Mouse (Mus musculus) neural tube, embryonic 15.5 days (tissue): ENCODE measurements at regions not wholly inside any gene's neighbourhood (a gene's known extent, or its start where the extent isn't known, plus 50 kb on each side); places are given as distances from the start of the nearest gene placed in this dataset.

Experiments used
- ATAC-seq: fragments of 200-750 bp; cut with Nextera tagmentation; 2 replicates; pipeline ENCODE4 v1.8.0; 2017; ENCODE audit warnings: mild to moderate bottlenecking, moderate TSS enrichment, moderate library complexity; ENCODE audit not compliant: low FRiP score
- H3K27ac ChIP-seq: fragments of 300-500 bp; sonication (generic); replicated peaks from 2 replicates; pipeline ENCODE4 v1.5.1; 2015; ENCODE audit warnings: mild to moderate bottlenecking, inconsistent platforms
- H3K27me3 ChIP-seq: fragments of 300-500 bp; sonication (generic); replicated peaks from 2 replicates; pipeline ENCODE4 v1.6.1; 2015; ENCODE audit warnings: inconsistent platforms
- H3K36me3 ChIP-seq: fragments of 300-500 bp; sonication (generic); 2 replicates; pipeline ENCODE4 v1.6.1; 2015; ENCODE audit warnings: inconsistent platforms
- H3K4me1 ChIP-seq: fragments of 300-500 bp; sonication (generic); 2 replicates; pipeline ENCODE4 v1.6.1; 2015; ENCODE audit warnings: inconsistent platforms
- H3K4me2 ChIP-seq: fragments of 300-500 bp; sonication (generic); 2 replicates; pipeline ENCODE4 v1.6.1; 2015; ENCODE audit warnings: inconsistent platforms, mild to moderate bottlenecking, moderate library complexity
- H3K4me3 ChIP-seq: fragments of 300-500 bp; sonication (generic); replicated peaks from 2 replicates; pipeline ENCODE4 v1.5.1; 2015; ENCODE audit warnings: mild to moderate bottlenecking, inconsistent platforms
- H3K9ac ChIP-seq: fragments of 300-500 bp; sonication (generic); replicated peaks from 2 replicates; pipeline ENCODE4 v1.6.1; 2015; ENCODE audit warnings: mild to moderate bottlenecking, inconsistent platforms
- H3K9me3 ChIP-seq: fragments of 300-500 bp; sonication (generic); replicated peaks from 2 replicates; pipeline ENCODE4 v1.6.1; 2016; ENCODE audit warnings: inconsistent platforms
- WGBS: fragments of 180-500 bp; shearing (Covaris S2); methylation state at CpG from one replicate; pipeline ENCODE4 v1.1.7; 2015; ENCODE audit warnings: mixed read lengths; 5-methylcytosine and 5-hydroxymethylcytosine counted together

- no peaks in the 10 kb centered on the region for H3K36me3 ChIP-seq
- ATAC-seq: no peak
- 95% methylated on average over 3 of the region's 3 CpGs for WGBS
Measured at GRCm38 (mm10) chr9:52376914-52377313, 208.5 kb upstream of the Zc3h12c start.

GRCm38 (mm10) chr9:52371296-52371695 is 202.9 kb upstream of the Zc3h12c start:
- no peaks in the 10 kb centered on the region for H3K36me3 ChIP-seq
- no peak overlapping the region for H3K4me3 ChIP-seq
- H3K4me2 ChIP-seq: no peak overlapping the region
- no peak overlapping the region for H3K9ac ChIP-seq
- no peak overlapping the region for H3K27ac ChIP-seq
- peaks cover 3% of the 10 kb centered on the region for H3K4me1 ChIP-seq
- no peaks in the 10 kb centered on the region for H3K27me3 ChIP-seq
- 100% methylated on average over 1 of the region's 1 CpGs for WGBS
- no peak for ATAC-seq
- H3K9me3 ChIP-seq: no peaks in the 10 kb centered on the region

More at GRCm38 (mm10) chr9:52376914-52377313, 208.5 kb upstream of the Zc3h12c start:
- no peaks in the 10 kb centered on the region for H3K9me3 ChIP-seq
- H3K9ac ChIP-seq: no peak overlapping the region
- no peaks in the 10 kb centered on the region for H3K4me1 ChIP-seq
- H3K4me3 ChIP-seq: no peak overlapping the region
- H3K4me2 ChIP-seq: no peak overlapping the region
- H3K27ac ChIP-seq: no peak overlapping the region
- no peaks in the 10 kb centered on the region for H3K27me3 ChIP-seq

- peaks cover 7% of the 10 kb centered on the region for H3K4me1 ChIP-seq
- H3K27ac ChIP-seq: no peak overlapping the region
- H3K27me3 ChIP-seq: no peaks in the 10 kb centered on the region
- H3K4me3 ChIP-seq: no peak overlapping the region
- WGBS: 29% methylated on average over 9 of the region's 9 CpGs
- no peaks in the 10 kb centered on the region for H3K9me3 ChIP-seq
- no peaks in the 10 kb centered on the region for H3K36me3 ChIP-seq
- H3K4me2 ChIP-seq: no peak overlapping the region
- no peak for ATAC-seq
- H3K9ac ChIP-seq: no peak overlapping the region
Measured at GRCm38 (mm10) chr9:52368911-52369310, 200.5 kb upstream of the Zc3h12c start.

GRCm38 (mm10) chr9:52368080-52368479 is 199.7 kb upstream of the Zc3h12c start:
- Histone ChIP-seq H3K27ac (no peak overlapping the region), H3K4me2 (no peak overlapping the region), H3K9ac (no peak overlapping the region), H3K36me3 (no peaks in the 10 kb centered on the region), H3K27me3 (no peaks in the 10 kb centered on the region), H3K9me3 (no peaks in the 10 kb centered on the region), H3K4me1 (peaks cover 7% of the 10 kb centered on the region), H3K4me3 (no peak overlapping the region)
- WGBS: 79% methylated on average over 3 of the region's 3 CpGs
- ATAC-seq: no peak

GRCm38 (mm10) chr9:52366046-52366445 is 197.7 kb upstream of the Zc3h12c start:
- peaks cover 7% of the 10 kb centered on the region for H3K4me1 ChIP-seq
- no peak overlapping the region for H3K9ac ChIP-seq
- 43% methylated on average over 9 of the region's 9 CpGs for WGBS
- no peaks in the 10 kb centered on the region for H3K36me3 ChIP-seq
- no peaks in the 10 kb centered on the region for H3K9me3 ChIP-seq
- H3K27me3 ChIP-seq: no peaks in the 10 kb centered on the region
- no peak overlapping the region; the same call in 1 of the 2 replicates for H3K4me2 ChIP-seq
- ATAC-seq: no peak
- H3K4me3 ChIP-seq: no peak overlapping the region
- no peak overlapping the region for H3K27ac ChIP-seq

GRCm38 (mm10) chr9:52361599-52361998 is 193.2 kb upstream of the Zc3h12c start:
- 86% methylated on average over 2 of the region's 2 CpGs for WGBS
- ATAC-seq: no peak
- H3K27ac ChIP-seq: no peak overlapping the region
- H3K4me3 ChIP-seq: no peak overlapping the region
- H3K4me1 ChIP-seq: peaks cover 7% of the 10 kb centered on the region
- H3K27me3 ChIP-seq: no peaks in the 10 kb centered on the region
- no peak overlapping the region for H3K4me2 ChIP-seq
- no peaks in the 10 kb centered on the region for H3K36me3 ChIP-seq
- H3K9ac ChIP-seq: no peak overlapping the region
- no peaks in the 10 kb centered on the region for H3K9me3 ChIP-seq

GRCm38 (mm10) chr9:52359416-52359815 is 191.0 kb upstream of the Zc3h12c start:
- ATAC-seq: no peak
- no peaks in the 10 kb centered on the region for H3K36me3 ChIP-seq
- H3K4me2 ChIP-seq: no peak overlapping the region
- no peak overlapping the region for H3K27ac ChIP-seq
- H3K27me3 ChIP-seq: no peaks in the 10 kb centered on the region
- H3K4me3 ChIP-seq: no peak overlapping the region
- H3K4me1 ChIP-seq: peaks cover 3% of the 10 kb centered on the region; the same call in 1 of the 2 replicates
- H3K9me3 ChIP-seq: no peaks in the 10 kb centered on the region
- H3K9ac ChIP-seq: no peak overlapping the region
- 54% methylated on average over 3 of the region's 3 CpGs for WGBS

GRCm38 (mm10) chr9:52356549-52356948 is 188.2 kb upstream of the Zc3h12c start:
- ATAC-seq: no peak
- no peak overlapping the region for H3K27ac ChIP-seq
- no peaks in the 10 kb centered on the region for H3K27me3 ChIP-seq
- H3K9ac ChIP-seq: no peak overlapping the region
- no peak overlapping the region for H3K4me3 ChIP-seq
- no peaks in the 10 kb centered on the region for H3K9me3 ChIP-seq
- H3K4me2 ChIP-seq: no peak overlapping the region
- H3K36me3 ChIP-seq: no peaks in the 10 kb centered on the region
- 77% methylated on average over 3 of the region's 3 CpGs for WGBS
- peaks cover 3% of the 10 kb centered on the region; the same call in 1 of the 2 replicates for H3K4me1 ChIP-seq

GRCm38 (mm10) chr9:52355187-52355982 is 187.0 kb upstream of the Zc3h12c start:
- Histone ChIP-seq H3K4me2 (no peak overlapping the region), H3K4me3 (no peak overlapping the region), H3K4me1 (peaks cover 3% of the 10 kb centered on the region; the same call in 1 of the 2 replicates), H3K9ac (no peak overlapping the region), H3K9me3 (no peaks in the 10 kb centered on the region), H3K27me3 (no peaks in the 10 kb centered on the region), H3K36me3 (no peaks in the 10 kb centered on the region), H3K27ac (no peak overlapping the region)
- 73% methylated on average over 10 of the region's 10 CpGs for WGBS
- no peak for ATAC-seq

GRCm38 (mm10) chr9:52348536-52349527 is 180.5 kb upstream of the Zc3h12c start:
- Histone ChIP-seq H3K9me3 (no peaks in the 10 kb centered on the region), H3K4me2 (no peak overlapping the region), H3K36me3 (no peaks in the 10 kb centered on the region), H3K9ac (no peak overlapping the region), H3K27me3 (no peaks in the 10 kb centered on the region), H3K27ac (no peak overlapping the region), H3K4me3 (no peak overlapping the region), H3K4me1 (no peaks in the 10 kb centered on the region)
- WGBS: 80% methylated on average over 7 of the region's 7 CpGs
- no peak for ATAC-seq

- Histone ChIP-seq H3K4me3 (no peak overlapping the region), H3K36me3 (no peaks in the 10 kb centered on the region), H3K27ac (no peak overlapping the region), H3K4me2 (no peak overlapping the region), H3K9me3 (no peaks in the 10 kb centered on the region), H3K27me3 (no peaks in the 10 kb centered on the region), H3K4me1 (no peaks in the 10 kb centered on the region), H3K9ac (no peak overlapping the region)
- no peak for ATAC-seq
- 87% methylated on average over 2 of the region's 2 CpGs for WGBS
Measured at GRCm38 (mm10) chr9:52344177-52344877, 176.0 kb upstream of the Zc3h12c start.
